Mouse (Mus musculus) heart, postnatal 0 days (tissue): Measurements from ENCODE around the gene Rcor1. TPM values are rescaled to one million over a fixed set of nuclear protein-coding genes. Genes with fewer than 3 reads are reported as not detected.

Experiments
- ATAC-seq: fragments of 200-750 bp; cut with Nextera tagmentation; 2 replicates; pipeline ENCODE4 v1.8.0; 2017; ENCODE audit warnings: low read depth, moderate number of reproducible peaks, moderate library complexity; ENCODE audit not compliant: insufficient read depth
- DNase-seq: peaks from one replicate; pipeline ENCODE4 v3.0.0-alpha.2; 2016; ENCODE audit warnings: low spot score
- H3K27ac ChIP-seq: fragments of 300-500 bp; sonication (generic); 2 replicates; pipeline ENCODE4 v1.5.1; 2014; ENCODE audit warnings: low read depth, mild to moderate bottlenecking
- H3K27me3 ChIP-seq: fragments of 300-500 bp; sonication (generic); 2 replicates; pipeline ENCODE4 v1.6.1; 2014; ENCODE audit warnings: low read length, mixed read lengths; ENCODE audit not compliant: control insufficient read depth, insufficient read depth
- H3K36me3 ChIP-seq: fragments of 300-500 bp; sonication (generic); replicated peaks from 2 replicates; pipeline ENCODE4 v1.6.1; 2014; ENCODE audit warnings: low read length, mixed read lengths; ENCODE audit not compliant: control insufficient read depth, insufficient read depth
- H3K4me1 ChIP-seq: fragments of 300-500 bp; sonication (generic); 2 replicates; pipeline ENCODE4 v1.6.1; 2014; ENCODE audit warnings: antibody characterized with exemption; ENCODE audit not compliant: control insufficient read depth, insufficient read depth
- H3K4me2 ChIP-seq: fragments of 300-500 bp; sonication (generic); 2 replicates; pipeline ENCODE4 v1.6.1; 2014; ENCODE audit warnings: low read depth, mild to moderate bottlenecking, low read length, moderate library complexity
- H3K4me3 ChIP-seq: fragments of 300-500 bp; sonication (generic); 2 replicates; pipeline ENCODE4 v1.5.1; 2014; ENCODE audit warnings: low read depth, low read length
- H3K9ac ChIP-seq: fragments of 300-500 bp; sonication (generic); replicated peaks from 2 replicates; pipeline ENCODE4 v1.6.1; 2014; ENCODE audit warnings: low read depth, low read length, mixed read lengths
- H3K9me3 ChIP-seq: fragments of 300-500 bp; sonication (generic); replicated peaks from 2 replicates; pipeline ENCODE4 v1.6.1; 2016; ENCODE audit warnings: low read length; ENCODE audit not compliant: control insufficient read depth
- CTCF ChIP-seq: IDR thresholded peaks from 2 replicates; pipeline ENCODE4 v1.5.1; 2016; ENCODE audit warnings: antibody characterized with exemption, control low read depth, low read depth
- EP300 ChIP-seq: IDR thresholded peaks from 2 replicates; pipeline ENCODE4 v1.6.1; 2016; ENCODE audit warnings: antibody characterized with exemption, low read depth
- WGBS: fragments of 180-500 bp; shearing (Covaris S2); extraction: QIAGEN DNeasy Blood & Tissue Kit; methylation state at CpG from one replicate; pipeline ENCODE4 v1.1.7; 2014; 5-methylcytosine and 5-hydroxymethylcytosine counted together
- polyA plus RNA-seq: library from polyadenylated mRNA; unstranded; fragments of >200 nt; fragmentation: Nextera tagmentation; extraction: Ambion mirVana; gene quantifications from 2 replicates; pipeline ENCODE4 v1.2.1, GENCODE M21; 2015
- total RNA-seq: library from RNA; depleted of rRNA; stranded (reverse); fragments of >200 nt; gene quantifications from 2 replicates; pipeline ENCODE4 v1.2.3, GENCODE M21; 2014; ENCODE audit warnings: low replicate concordance

The Rcor1 gene
- total and polyA plus RNA-seq, 2 experiments from 2014 or later = 5.1 to 14.2 TPM

- no peak overlapping the region for H3K4me2 ChIP-seq
- DNase-seq (no peak), ATAC-seq (no peak)
- H3K9me3 ChIP-seq = no peaks in the 10 kb centered on the region
- H3K9ac ChIP-seq = no peak overlapping the region
- TF ChIP-seq CTCF = no peak
- no peak for TF ChIP-seq EP300
- no peaks in the 10 kb centered on the region for H3K27me3 ChIP-seq
- WGBS = 74% methylated on average over 1 of the region's 1 CpGs
- no peak overlapping the region for H3K27ac ChIP-seq
- no peak overlapping the region for H3K4me3 ChIP-seq
- peaks cover 19% of the 10 kb centered on the region for H3K4me1 ChIP-seq
- H3K36me3 ChIP-seq = peaks cover 6% of the 10 kb centered on the region; the same call in 1 of the 2 replicates
These were observed 3.2 kb downstream of the Rcor1 start for GRCm38 (mm10) chr12:111042365-111042764.

GRCm38 (mm10) chr12:111044880-111045279, 5.7 kb downstream of the Rcor1 start:
- peaks cover 6% of the 10 kb centered on the region; the same call in 1 of the 2 replicates for H3K36me3 ChIP-seq
- no peak for ATAC-seq

GRCm38 (mm10) chr12:111046866-111047265, 7.7 kb downstream of the Rcor1 start:
- H3K27me3 ChIP-seq = no peaks in the 10 kb centered on the region
- TF ChIP-seq EP300 (no peak), CTCF (no peak)
- no peak overlapping the region for H3K4me3 ChIP-seq
- peaks cover 5% of the 10 kb centered on the region; the same call in 1 of the 2 replicates for H3K4me1 ChIP-seq
- H3K36me3 ChIP-seq = peaks cover 11% of the 10 kb centered on the region; the same call in 1 of the 2 replicates
- no peak for ATAC-seq
- H3K4me2 ChIP-seq = no peak overlapping the region
- H3K9me3 ChIP-seq = no peaks in the 10 kb centered on the region
- 53% methylated on average over 1 of the region's 1 CpGs for WGBS
- H3K9ac ChIP-seq = no peak overlapping the region
- DNase-seq = no peak
- no peak overlapping the region for H3K27ac ChIP-seq

More at GRCm38 (mm10) chr12:111044880-111045279, 5.7 kb downstream of the Rcor1 start:
- no peaks in the 10 kb centered on the region for H3K9me3 ChIP-seq
- no peak overlapping the region for H3K27ac ChIP-seq
- 82% methylated on average over 2 of the region's 2 CpGs for WGBS
- H3K27me3 ChIP-seq = no peaks in the 10 kb centered on the region
- H3K4me2 ChIP-seq = no peak overlapping the region
- peaks cover 10% of the 10 kb centered on the region for H3K4me1 ChIP-seq
- TF ChIP-seq EP300 (no peak), CTCF (no peak; the same call in 1 of the 2 replicates)
- DNase-seq = no peak
- H3K4me3 ChIP-seq = no peak overlapping the region
- H3K9ac ChIP-seq = no peak overlapping the region

GRCm38 (mm10) chr12:111048201-111048600, 9.1 kb downstream of the Rcor1 start:
- H3K27ac ChIP-seq = no peak overlapping the region
- no peak overlapping the region for H3K9ac ChIP-seq
- ATAC-seq (no peak), DNase-seq (no peak)
- no peak overlapping the region for H3K4me2 ChIP-seq
- no peaks in the 10 kb centered on the region for H3K27me3 ChIP-seq
- H3K36me3 ChIP-seq = peaks cover 7% of the 10 kb centered on the region; the same call in 1 of the 2 replicates
- TF ChIP-seq CTCF = no peak
- TF ChIP-seq EP300 = no peak
- no peak overlapping the region for H3K4me3 ChIP-seq
- peaks cover 5% of the 10 kb centered on the region; the same call in 1 of the 2 replicates for H3K4me1 ChIP-seq
- no peaks in the 10 kb centered on the region for H3K9me3 ChIP-seq
- 90% methylated on average over 2 of the region's 2 CpGs for WGBS

GRCm38 (mm10) chr12:111050256-111050655, 11.1 kb downstream of the Rcor1 start:
- no peak overlapping the region for H3K27ac ChIP-seq
- no peak for DNase-seq
- no peaks in the 10 kb centered on the region for H3K9me3 ChIP-seq
- no peak overlapping the region for H3K9ac ChIP-seq
- peaks cover 5% of the 10 kb centered on the region; the same call in 1 of the 2 replicates for H3K4me1 ChIP-seq
- H3K4me2 ChIP-seq = no peak overlapping the region
- no peak overlapping the region for H3K4me3 ChIP-seq
- H3K36me3 ChIP-seq = peaks cover 4% of the 10 kb centered on the region; the same call in 1 of the 2 replicates
- no peak for TF ChIP-seq CTCF
- TF ChIP-seq EP300 = no peak
- no peak for ATAC-seq
- no peaks in the 10 kb centered on the region for H3K27me3 ChIP-seq
- 96% methylated on average over 2 of the region's 2 CpGs for WGBS

- DNase-seq (no peak), ATAC-seq (no peak)
- Histone ChIP-seq H3K4me1 (0 out of 2 replicates have a peak, but pooled peaks cover 6% of the 10 kb centered on the region), H3K9ac (no peak overlapping the region), H3K9me3 (no peaks in the 10 kb centered on the region), H3K4me2 (no peak overlapping the region), H3K36me3 (no peaks in the 10 kb centered on the region), H3K4me3 (no peak overlapping the region), H3K27ac (no peak overlapping the region), H3K27me3 (no peaks in the 10 kb centered on the region)
- 94% methylated on average over 2 of the region's 2 CpGs for WGBS
- no peak for TF ChIP-seq CTCF
- TF ChIP-seq EP300 = no peak
These were observed 24.2 kb downstream of the Rcor1 start for GRCm38 (mm10) chr12:111063361-111063760.
